Mouse (Mus musculus) right cerebral cortex, postnatal 25 days (tissue): ENCODE measurements around the gene Gnpat.

Source experiments
- DNase-seq: peaks from one replicate; pipeline ENCODE4 v3.0.0; 2022

The Gnpat gene

DNA sequence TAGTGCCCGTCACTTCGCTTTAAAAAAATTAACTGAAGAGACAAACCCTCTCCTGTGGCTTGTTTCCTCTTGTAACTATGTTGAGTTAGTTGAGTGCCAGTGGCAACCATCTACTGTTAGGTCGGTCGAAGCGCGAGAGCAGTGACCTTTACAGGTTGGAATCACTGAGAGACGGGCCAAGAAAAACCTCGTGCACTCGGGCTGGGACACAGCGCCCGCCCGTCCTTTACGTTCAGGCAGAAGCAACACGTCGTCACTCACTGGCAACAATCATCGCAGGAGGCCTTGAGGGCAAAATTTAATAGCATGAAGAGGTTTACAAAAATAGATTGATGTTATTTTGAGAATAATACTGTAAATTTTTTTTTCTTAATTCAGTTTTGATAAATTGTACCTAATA lies 47.1 kb downstream of the Gnpat start:
- DNase-seq = no peak

DNA sequence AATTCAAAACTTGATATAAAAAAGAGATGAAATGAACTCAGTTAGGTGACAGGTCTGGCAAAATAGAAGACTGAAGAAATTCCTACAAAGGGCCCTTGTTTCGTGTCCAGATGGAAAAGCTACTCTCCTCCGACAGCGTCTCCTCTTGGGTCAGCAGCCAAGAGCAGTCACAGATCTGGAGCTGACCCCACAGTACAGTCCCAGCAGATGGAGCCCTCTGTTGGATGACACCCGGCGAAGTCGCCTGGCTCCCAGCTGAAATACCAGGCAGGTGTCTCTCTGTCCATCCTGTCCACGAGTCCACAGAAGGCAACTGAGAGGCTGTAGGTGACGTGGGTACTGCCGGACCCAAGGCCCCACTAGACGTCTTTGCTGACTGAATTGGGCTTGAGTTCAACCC lies 47.5 kb downstream of the Gnpat start:
- DNase-seq = no peak

DNA sequence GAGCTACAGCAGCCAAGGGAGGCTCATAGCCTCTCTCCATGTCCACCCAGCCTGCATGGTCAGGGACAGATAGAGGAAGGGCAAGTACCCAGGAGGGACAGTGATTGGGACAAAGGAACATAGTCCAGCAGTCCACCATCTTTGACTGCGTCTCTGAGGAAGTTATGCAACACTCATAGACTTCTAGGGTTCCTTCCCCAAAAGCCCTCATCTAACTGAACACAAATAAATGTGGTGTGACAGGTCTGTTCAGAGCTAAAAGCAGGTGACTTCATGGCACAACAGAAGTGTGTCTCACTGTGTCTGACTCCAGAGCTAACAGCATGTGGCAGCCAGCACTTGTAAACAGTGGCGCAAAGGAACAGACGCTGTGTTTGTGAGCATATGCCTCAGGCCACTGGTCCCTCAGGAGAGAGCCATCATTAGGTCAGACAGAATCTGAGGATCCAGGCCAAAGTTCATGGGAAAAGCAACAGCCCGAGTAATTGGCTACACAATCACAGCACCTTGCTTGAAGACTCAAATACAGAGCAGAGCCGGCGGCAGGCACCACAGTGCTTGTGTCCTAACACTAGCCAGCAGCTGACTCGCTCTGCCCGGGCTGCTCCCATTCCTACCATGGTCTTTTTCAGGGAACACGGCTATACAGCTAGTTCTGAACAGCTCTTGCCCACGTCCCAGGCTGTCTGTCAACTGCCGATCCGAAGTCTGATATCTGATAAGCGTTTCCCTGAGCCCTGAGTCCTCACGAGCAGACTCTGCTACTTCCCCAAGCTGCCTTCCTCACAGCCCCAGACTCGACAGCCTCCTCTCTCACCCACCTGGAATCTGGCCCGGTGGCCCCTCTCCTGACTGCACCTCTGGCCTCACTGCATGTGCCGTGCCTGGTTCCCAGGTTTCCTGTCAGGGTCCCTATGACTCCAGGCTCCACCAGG lies 49.4 kb downstream of the Gnpat start:
- DNase-seq = no peak

DNA sequence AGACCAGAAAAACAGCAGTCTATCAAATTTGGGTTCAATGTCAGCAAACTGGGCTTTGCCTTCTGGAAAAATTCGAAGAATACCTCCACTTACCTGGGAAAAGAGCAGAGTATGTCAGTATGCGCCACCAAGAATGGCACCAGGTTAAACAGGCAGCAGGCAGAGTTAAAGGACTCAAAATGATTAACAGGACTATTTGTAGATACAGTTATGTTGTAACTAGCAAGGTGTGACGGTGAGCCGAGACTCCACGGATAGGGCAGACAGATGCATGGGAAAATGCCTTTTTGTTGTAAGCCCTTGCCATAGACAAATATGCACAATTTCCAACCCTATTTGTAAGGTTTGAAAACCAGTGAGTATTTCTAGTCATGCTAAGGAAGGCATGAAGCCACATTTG lies 51.2 kb downstream of the Gnpat start:
- no peak for DNase-seq

DNA sequence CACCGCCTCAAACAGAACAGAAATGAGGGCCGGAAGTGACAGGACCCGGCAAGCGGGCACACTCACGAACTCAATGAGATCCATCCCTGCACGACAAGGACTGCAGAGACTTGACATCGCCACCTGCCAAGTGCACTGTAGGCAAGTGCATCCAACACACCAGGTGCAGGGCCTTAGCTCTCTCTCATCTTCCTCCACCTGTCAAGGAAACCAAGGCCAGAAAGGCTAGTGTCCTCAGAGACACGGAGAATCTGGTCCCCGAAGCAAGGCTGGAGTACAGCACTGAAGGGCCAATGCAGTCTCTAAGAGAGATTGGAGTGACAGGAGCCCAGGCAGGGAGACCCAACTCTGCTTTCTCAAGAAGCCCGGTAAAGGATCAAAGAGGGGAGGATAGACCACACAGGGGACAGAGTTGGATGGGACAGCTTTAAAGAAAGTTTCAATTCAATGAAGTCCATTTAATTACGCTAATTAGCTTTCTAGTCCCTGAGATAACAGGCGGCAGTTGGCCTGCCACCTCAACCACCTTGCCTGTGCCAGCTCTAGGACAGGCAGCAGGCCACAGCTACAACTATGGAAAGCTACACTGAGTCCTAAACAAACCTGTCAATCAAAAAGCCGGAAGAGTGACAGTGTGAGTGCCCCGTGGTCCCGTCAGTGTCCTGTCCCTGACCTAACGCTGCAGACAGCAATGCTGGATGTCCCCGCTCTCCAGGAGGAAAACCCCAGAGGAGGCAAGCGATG lies 55.1 kb downstream of the Gnpat start:
- no peak for DNase-seq

DNA sequence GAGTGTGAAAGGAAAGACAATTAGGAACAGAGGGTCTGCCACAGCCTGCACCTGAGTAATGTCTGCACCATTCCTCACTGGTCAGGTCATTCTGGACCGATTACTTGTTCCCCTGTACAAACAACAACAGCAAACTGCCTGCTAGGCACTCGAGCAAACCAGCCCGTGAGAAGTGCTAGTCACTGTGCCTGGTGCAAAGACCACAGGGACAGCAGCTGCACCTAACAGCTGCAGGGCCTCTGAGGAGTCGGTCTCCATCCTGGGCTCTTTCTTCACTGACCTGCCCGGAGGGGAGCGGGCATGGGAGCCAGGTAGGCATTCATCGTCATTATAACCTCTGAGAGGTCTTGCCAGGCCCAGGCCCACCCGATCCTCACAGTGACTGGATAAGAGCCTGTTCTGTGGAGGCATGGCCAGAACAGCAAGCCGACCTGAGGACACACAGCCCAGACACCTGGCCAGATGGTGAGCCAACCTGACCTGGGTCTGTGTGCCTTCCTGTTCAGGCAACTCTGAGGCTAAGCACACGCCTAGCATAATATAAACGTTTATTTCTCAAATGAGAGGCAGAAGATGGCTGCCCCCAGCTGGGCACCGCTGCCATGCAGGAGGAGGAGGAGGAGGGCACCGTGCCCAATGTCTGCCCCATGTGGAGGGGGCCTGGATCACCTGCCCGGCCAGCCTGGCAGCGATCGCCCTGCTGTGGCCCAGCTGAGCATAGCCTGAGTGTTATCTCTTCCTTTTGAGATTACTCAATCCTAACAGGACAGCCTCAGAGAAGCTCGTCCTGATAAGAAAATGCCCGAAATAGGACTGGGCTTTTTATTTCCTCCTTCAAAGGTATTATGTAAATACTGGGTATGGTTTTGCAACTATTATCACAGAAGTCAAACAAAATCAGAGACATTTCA lies 58.8 kb downstream of the Gnpat start:
- DNase-seq = no peak

DNA sequence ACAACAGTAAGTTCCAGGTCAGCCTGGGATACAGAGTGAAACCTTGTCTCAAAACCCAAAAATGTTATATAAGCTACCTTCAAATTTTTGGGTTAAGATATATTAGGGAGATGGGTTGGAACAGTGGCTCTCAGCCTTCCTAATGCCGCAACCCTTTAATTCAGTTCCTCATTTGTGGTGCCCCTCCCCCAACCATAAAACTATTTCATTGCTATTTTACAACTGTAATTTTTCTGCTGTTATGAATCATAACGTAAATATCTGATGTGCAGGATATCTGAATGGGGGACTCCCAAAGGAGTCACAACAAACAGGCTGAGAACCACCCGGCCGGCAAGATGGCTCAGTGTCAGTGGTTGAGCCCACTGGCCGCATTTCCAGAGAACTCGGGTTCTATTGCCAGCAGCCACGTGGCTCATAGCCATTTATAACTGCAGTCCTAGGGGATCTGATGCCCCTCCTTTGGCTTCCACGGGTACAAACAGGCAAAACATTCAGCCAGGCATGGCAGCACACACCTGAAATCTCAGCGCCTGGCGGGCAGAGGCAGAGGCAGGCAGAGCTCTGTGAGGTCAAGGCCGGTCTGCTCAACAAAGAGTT lies 59.8 kb downstream of the Gnpat start:
- DNase-seq = no peak

DNA sequence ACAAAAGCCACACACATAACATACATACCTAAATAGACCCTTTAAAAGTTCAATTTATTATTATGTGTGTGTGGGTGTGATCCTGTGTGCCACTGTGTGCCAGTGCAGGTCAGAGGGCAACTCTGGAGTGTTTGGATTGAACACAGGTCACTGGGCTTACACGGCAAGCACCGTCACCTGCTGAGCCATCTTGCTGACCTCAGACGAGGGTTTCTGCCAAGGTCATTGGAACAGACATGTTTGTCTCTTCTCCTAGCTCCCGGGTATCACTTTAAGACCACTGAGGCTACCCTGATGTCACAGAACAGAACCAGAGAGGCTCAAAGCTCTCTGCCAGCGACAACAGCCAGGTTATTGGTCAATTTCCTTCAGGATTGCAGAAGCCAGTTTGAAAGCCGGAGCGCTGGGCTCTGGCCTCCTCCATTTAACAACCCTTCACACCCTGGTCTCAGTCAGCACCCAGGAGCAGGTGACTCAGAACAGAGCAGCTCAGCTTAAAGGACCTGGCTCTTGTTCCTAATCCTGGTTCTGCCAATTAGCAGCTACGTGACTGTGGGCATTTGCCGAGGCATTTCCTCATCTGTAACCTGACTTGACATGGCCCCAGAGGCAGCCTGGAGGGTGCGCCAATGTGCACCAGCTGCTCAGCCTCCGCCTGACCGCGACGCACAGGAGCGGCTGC lies 61.3 kb downstream of the Gnpat start:
- DNase-seq = no peak

DNA sequence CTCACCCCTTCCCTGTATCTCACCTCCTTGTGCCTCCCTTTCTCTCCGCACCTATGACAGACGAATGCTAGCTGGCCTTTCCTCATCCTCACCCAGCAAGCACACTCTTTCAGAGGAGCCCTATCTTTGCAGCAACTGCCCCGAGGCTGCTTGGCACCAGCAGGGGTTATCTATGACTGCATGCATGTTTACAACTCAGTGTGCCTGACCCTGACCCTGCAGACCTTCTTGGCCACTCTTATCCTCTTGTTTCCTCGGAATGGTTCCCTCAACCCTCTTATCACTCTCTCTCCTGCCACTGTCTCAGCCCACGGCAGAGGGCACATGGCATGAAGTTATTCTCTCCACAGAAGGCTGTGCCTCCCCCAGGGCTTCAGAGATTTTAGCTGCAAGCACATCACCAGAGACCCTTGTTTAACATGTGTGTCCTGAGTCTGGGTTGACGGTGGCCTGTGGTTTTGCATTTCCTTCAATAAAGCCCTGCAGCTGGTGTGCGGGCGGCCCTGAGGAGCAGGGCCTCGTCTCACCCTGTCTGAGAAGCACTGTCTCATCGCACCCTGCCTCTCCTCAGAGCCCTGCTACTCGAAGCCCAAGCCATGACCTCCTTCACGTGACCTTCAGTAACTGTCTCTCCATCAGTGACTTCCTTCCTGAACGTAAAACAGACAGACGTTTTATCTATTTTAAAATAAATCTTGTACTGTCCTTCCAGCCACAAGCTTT lies 62.9 kb downstream of the Gnpat start:
- no peak for DNase-seq

DNA sequence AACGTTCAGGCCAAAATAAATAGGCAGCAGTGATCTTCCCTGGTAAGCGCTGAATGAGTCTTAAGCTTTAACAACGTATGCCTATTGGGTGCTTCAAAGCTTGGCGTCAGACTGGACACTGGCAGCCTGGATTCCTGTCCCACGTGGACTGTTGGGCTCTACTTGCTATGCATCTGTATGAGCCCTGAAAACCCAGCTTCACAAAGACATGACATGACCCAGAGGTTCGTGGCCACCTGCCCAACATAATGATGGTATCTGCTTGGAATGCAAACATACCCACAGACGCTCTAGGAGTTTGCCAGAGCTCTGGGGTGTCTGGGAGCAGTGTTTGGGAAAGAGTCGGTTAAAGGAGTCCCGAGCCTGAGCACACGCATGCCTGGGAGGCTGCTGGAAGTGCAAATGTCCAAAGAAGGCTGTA lies 63.5 kb downstream of the Gnpat start:
- DNase-seq = no peak

DNA sequence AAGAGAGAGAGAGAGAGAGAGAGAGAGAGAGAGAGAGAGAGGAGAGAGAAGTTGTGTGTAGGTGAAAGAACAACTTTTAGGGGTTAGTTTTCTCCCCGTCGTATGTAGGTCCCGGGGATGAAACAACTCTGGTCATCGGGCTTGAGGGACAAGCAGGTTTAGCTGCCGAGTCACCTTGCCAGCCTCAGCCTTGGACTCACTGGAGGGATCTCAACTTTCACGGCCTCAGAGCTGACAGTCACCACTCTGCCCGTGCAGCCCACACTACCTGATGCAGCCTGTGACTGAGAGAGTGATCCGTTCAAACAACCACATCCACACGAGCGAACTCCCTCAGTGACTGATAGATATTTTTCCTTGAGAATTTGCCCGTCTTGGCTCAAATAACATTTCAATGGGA lies 66.2 kb downstream of the Gnpat start:
- DNase-seq = no peak

DNA sequence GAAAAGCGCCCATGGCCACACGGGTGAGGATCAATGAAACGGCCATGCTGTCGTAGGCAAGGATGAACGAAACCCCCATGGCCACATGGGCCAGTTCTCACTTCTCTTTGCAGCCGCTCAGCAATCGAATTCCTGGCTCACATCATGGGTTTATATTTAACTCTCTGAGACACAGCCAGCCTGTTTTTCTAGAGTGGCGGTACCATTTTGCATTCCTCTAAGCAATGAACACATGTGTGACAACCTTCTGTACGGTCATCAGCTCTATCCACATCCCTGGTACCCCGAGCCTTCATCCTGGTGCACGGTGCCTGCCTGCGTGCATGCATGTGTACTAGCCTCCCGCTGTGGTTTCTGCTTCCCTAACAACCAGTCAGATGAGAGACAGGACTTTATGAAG lies 67.3 kb downstream of the Gnpat start:
- no peak for DNase-seq

DNA sequence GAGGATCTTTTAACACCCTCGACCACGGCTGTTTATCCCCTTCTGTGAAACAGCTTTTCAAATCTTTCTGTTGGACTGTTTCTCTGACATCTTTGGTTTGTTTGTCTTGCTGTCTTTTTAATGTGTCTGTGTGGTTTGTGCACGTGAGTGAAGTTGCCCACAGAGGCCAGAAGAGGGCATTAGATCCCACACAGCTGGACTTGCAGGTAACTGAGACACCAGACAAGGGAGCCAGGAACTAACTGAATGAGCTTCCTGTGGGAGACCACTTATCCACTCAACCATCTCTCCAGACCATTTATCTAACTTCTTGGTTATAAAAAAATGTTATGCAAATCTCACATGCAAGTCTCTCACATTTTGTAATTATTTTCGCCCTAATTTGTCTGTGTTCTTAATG lies 67.8 kb downstream of the Gnpat start:
- no peak for DNase-seq

DNA sequence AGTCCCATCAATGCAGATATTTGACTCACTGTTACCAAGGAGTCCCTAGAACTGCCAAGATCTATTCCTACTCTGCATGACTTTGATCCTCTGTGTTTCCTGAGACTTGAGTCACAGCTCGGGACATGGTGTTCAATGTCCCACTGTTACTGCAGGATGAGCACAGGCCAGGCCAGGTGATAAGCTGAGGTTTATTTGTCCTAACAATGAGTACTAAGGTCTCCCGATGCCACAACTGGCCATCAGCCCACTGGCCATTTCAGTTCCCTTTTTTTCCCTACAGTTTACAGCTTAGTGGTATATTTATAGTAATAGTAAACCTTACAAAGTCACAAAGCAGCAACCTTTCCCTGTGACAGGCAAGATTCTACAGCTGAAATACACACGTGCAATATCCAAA lies 69.6 kb downstream of the Gnpat start:
- DNase-seq = no peak

DNA sequence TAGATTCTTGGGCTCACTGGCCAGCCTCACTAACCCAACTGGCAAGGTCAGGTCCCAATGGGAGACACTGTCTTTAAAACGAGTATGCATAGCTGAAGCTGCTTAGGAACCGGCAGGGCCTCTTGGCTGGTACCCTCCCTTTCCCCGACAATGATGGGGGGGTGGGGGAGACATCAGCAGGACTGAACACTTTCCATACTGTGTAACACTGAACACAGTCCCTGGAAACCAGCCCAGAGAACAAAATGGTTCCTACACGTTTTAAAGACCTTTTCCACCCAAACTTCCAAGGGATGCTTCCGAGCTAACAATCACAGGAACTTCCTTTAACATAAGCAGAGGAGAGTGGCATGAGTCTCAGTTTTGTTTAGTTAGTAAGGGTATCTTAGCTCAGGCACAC lies 72.3 kb downstream of the Gnpat start:
- no peak for DNase-seq

DNA sequence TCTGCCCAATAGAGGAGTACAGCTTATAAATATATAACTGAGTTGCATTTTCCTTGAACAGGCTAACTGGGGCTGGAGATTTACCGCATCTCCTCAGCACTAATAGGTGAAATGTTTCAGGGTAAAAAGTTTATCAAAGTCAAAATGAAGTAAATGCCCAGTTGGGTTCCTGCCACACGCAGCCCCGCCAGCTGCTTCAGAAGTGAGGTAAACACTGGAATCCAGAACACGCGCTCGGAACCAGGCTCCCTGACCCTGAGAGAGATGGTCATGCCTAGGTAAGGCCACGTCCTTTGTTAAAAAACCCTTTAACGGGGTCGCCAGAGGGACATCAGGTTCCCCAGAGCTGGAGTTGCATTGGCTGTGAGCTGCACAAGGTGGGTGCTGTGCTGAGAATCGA lies 73.9 kb downstream of the Gnpat start:
- no peak for DNase-seq

DNA sequence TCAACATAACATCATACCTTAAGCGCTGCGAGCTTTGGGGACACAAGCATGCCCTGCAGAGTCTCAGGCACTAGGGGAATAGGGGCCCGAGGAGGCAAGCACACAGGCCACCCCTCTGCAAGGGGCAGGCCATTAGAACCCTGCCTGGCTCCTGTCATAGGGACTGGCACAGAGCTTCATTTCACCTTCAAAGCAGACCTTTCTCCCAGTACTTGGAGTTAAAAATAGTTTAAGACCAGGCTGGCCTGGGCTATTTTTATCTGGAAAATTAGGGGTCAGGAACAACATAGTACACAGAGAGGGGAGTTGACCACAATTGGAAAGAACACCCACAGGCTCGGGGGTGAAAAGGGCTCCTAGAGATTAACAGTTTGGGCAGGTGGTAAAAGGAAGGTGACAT lies 74.5 kb downstream of the Gnpat start:
- DNase-seq = no peak
